Mouse (Mus musculus) splenic B cell, adult 2 months (primary cell): ENCODE measurements at regions not wholly inside any gene's neighbourhood (a gene's known extent, or its start where the extent isn't known, plus 50 kb on each side); places are given as distances from the start of the nearest gene placed in this dataset.

ENCODE experiments used
- DNase-seq: peaks from one replicate; pipeline ENCODE4 v3.0.0-alpha.2; 2011; ENCODE audit warnings: low read depth, low spot score
- H3K27me3 ChIP-seq: 2 replicates; pipeline ENCODE4 v1.6.1; 2012; ENCODE audit warnings: mild to moderate bottlenecking, low read length, moderate library complexity, mixed read lengths; ENCODE audit not compliant: control insufficient read depth, poor library complexity, insufficient read depth, severe bottlenecking
- H3K36me3 ChIP-seq: 2 replicates; pipeline ENCODE4 v1.6.1; 2012; ENCODE audit warnings: mild to moderate bottlenecking, low read length, moderate library complexity, mixed read lengths; ENCODE audit not compliant: control insufficient read depth, poor library complexity, insufficient read depth, severe bottlenecking

DNA sequence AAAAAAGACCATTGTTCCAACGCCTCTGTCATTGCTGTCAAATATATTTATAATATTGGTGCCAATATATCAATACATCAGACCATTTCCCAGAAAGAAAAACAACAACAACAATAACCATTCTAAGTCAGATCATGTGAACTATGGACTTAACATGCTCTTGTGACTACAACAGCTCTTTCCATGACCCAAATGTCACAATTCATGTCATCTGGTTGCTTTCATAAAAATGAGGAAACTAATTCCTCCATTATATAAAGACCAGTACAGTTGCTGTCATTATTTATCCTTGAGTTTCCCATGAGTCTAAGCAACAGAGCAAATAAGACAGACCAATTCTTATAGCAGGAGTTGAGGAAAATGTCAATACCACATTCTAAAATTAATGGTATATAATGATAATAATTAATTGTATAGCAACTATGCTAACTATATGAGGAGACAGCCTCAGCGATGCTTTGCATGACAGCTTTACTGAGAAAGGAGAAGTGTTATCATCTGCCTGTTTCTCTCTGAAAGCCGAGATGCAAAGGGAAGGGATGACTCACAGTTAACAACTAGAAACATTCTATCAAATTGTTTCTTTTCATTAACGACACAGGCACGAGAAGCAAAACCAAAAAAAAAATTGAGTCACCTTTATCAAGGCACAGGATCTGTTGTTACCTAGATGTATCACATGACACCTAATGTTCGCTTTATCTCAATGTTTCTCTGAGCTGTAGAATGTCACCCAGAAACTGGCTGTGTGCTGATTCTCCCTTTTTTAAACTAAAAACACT, 115.4 kb upstream of the Atp2b1 start:
- Histone ChIP-seq H3K27me3 (no peaks in the 10 kb centered on the region), H3K36me3 (no peaks in the 10 kb centered on the region)
- peak; percentile 74 for DNase-seq

DNA sequence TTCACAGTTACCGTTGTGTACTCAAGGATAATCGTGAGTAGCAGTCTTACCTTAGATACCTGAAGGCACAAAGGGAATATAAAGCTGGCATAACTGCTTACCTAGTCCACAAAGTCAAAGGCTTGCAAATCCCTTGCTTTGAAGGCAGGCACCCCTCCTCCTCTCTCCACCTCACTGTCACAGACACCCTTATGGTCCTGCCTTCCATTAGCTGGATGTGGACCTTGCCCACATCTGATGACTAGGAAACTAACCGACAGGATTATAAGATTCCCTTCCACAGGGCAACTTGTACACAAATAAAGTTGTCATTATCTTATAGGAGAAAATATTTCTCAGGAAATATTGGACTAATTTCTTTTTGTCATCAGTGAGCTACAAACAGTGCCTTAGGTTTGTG, 114.4 kb upstream of the Atp2b1 start:
- no peaks in the 10 kb centered on the region for H3K27me3 ChIP-seq
- H3K36me3 ChIP-seq: no peaks in the 10 kb centered on the region
- no peak for DNase-seq

DNA sequence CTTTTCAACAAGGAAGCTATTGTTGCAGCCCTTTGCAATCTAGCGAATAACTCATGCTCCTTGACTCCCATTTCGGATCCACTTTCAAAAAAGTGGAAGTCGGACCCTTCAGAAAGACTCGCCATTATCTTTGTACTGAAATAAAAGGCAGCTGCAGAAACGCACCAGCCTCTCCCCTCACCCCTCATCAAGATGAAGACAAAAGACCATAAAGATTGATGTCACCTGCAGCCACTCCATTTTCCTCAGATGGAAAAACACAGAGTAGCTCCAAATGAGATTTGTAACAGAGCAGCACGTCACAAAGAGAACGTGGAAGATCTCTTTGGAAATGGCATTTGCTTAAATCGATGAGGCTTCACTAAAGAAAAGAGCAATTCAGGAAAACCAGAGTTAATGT, 113.3 kb upstream of the Atp2b1 start:
- DNase-seq: no peak
- Histone ChIP-seq H3K36me3 (no peaks in the 10 kb centered on the region), H3K27me3 (no peaks in the 10 kb centered on the region)

DNA sequence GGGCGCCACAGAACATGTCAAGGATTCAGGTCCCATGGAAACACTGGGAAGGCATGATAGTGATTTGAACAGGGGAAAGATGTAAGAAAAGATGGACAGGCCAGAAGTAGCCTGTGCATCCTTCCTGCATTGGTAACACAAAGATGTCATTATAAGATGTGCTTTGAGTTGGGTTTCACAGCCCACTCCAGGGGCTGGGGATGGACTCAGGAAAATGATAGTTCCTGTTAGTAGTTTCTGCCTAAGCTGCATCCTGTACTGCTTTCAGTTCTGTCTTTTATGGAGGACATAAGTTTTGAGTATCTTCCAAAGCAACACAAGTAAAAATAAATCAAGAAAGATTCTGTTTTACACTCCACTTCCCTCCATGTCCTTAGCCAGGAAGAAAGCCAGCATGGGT, 109.2 kb upstream of the Atp2b1 start:
- Histone ChIP-seq H3K36me3 (no peaks in the 10 kb centered on the region), H3K27me3 (no peaks in the 10 kb centered on the region)
- no peak for DNase-seq

DNA sequence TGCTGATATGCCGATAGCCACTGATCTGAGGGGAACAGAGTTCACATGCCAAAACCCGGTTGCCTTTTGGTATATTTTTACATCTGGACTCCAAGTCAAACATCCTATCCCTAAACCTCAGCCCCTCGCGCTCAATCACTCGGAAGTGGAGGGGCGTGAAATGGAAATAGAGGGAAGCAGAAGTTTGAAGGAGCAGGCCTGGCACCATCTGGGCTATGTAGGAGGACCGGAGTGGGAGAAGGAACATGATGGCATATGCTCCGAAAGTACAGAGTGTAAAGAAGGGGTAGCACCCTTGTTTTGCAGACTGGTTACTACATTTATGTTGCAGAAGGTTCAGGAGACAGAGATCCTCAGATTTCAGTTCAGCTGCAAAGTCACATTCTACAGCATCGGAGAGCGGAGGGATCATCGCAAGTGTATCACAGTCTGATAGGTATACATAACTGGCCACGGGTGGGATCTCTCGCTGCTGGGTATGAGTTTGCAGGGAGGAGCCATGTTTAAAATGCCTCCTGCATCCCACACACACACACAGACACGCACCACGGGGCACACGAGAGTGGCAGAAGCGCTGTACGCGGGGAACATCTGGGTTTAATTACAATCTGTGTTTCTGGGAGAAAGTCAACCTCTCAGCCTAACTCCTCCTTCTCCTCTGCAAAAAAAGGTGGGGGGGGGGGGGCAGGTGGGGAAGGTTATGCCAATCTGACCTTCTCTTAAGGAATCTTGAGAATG, 107.2 kb upstream of the Atp2b1 start:
- no peaks in the 10 kb centered on the region for H3K27me3 ChIP-seq
- no peaks in the 10 kb centered on the region for H3K36me3 ChIP-seq
- no peak for DNase-seq

DNA sequence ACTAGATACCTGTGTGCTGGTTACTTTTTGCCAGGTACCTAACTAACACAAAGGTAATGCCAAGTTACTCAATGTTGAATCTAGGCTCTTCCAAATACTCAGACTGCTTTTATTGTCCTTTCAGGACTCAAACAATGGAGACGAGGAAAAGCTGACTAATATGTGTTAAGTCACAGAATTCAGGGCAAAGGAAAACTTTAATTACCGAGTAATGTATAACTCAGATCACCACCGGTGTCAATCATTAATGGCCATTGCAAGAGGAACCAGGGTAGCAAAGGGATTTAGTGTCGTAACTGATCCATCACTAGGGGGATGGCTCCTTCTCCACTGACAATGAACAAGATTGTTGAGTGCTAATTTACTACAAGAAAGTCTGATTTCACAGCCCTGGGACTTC, 105.6 kb upstream of the Atp2b1 start:
- DNase-seq: no peak
- no peaks in the 10 kb centered on the region for H3K27me3 ChIP-seq
- no peaks in the 10 kb centered on the region for H3K36me3 ChIP-seq

- Histone ChIP-seq H3K36me3 (no peaks in the 10 kb centered on the region), H3K27me3 (no peaks in the 10 kb centered on the region)
- no peak for DNase-seq
Measured at GRCm38 (mm10) chr10:98829051-98829450, 85.2 kb upstream of the Atp2b1 start.

DNA sequence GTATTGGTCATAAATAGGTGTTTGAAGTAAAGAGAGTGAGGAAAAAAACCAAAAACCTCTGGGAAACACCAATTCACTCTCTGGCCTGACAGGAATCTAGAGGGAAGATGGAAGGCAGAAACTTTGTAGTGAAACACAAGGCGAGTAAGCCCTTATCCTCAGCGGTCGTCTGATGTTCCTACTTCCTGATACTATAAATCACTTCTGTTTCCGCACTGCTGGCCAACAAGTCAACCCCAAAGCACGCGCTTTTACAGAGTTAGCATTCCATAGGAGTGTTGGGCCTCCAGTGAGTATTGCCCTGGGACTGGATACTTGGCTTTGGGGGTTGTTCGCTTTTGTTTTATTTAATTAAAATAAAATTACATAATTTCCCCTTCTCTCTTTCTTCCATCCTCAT, 82.7 kb upstream of the Atp2b1 start:
- DNase-seq: peak; percentile 18
- Histone ChIP-seq H3K36me3 (no peaks in the 10 kb centered on the region), H3K27me3 (no peaks in the 10 kb centered on the region)

DNA sequence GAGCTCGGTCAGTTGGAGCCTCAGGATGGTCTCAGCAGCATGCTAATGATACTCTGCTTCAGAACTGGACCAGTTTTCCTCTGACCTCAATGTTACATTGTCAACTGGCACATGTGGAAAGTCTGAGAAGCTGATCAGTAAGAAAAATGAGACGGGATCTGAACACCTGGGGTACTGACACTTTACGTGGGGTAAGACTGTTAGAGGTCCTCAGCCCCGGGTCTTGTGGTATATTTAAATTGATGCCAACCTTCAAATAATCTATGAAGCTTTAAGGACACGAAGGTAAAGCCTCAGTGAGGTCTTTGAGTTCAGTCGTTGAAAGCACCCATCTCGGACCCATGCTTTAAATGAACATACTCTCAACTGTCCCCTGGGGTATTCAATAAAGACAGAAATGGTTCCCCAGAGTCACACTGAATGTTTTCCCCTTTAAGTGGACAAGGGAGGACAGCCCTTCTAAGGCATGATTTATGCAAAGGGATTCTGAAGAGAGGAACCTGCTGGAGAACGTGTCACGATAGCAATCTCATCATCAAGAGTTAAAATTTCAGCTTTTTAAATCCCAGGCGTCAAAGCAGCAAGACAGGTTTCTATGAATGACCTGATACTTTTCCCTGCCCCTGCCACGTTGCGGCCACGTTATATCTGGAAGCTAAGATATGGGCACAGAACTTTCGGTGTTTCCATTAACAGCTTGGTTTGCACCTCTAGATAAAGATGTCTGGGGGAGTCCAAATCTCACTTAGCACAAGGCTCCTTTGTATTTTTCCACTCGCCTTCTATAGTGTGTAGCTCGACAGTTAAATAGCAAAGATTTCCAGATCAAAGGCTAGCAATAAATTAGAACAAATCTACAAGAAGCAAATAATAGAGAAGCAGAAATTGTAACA, 76.7 kb upstream of the Atp2b1 start:
- H3K36me3 ChIP-seq: no peaks in the 10 kb centered on the region
- no peak for DNase-seq
- H3K27me3 ChIP-seq: no peaks in the 10 kb centered on the region

- Histone ChIP-seq H3K36me3 (no peaks in the 10 kb centered on the region), H3K27me3 (no peaks in the 10 kb centered on the region)
- no peak for DNase-seq
Measured at GRCm38 (mm10) chr10:98838926-98839679, 75.1 kb upstream of the Atp2b1 start.

- no peak for DNase-seq
- Histone ChIP-seq H3K27me3 (no peaks in the 10 kb centered on the region), H3K36me3 (no peaks in the 10 kb centered on the region)
Measured at GRCm38 (mm10) chr10:98839963-98840362, 74.2 kb upstream of the Atp2b1 start.

DNA sequence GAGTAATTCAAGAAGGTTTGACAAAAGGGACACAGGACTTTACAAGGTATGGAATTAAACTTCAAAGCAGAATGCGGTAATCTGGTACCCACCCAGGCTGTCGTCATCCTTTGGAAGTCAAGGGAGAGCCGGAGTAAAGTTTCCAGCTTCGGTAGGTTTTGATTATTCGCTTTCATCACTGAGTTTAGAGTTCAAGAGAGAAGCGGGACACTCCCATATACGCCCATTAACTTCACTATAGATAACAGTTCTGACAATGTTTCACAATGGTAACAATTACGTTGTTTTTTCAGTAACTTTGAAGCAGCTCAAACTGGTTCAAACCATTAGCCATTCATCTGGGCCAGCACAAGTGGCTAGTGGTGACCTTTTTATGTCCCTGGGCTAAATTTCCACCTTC, 73.8 kb upstream of the Atp2b1 start:
- Histone ChIP-seq H3K36me3 (no peaks in the 10 kb centered on the region), H3K27me3 (no peaks in the 10 kb centered on the region)
- DNase-seq: no peak

GRCm38 (mm10) chr10:98840957-98841831, 73.0 kb upstream of the Atp2b1 start:
- no peaks in the 10 kb centered on the region for H3K36me3 ChIP-seq
- H3K27me3 ChIP-seq: no peaks in the 10 kb centered on the region
- peak; percentile 78 for DNase-seq
